Mouse (Mus musculus) lung, embryonic 15.5 days (tissue): ENCODE results near the gene March4. TPM values are rescaled to one million over a fixed set of nuclear protein-coding genes. Genes with fewer than 3 reads are reported as not detected.

Experiments used
- ATAC-seq: fragments of 200-750 bp; cut with Nextera tagmentation; 2 replicates; pipeline ENCODE4 v1.8.0; 2017; ENCODE audit warnings: moderate number of reproducible peaks, borderline replicate concordance; ENCODE audit not compliant: low FRiP score, low TSS enrichment; ENCODE audit errors: extremely low read depth
- H3K27ac ChIP-seq: fragments of 300-500 bp; sonication (generic); 2 replicates; pipeline ENCODE4 v1.5.1; 2015; ENCODE audit warnings: moderate library complexity, mild to moderate bottlenecking, inconsistent platforms
- H3K27me3 ChIP-seq: fragments of 300-500 bp; sonication (generic); 2 replicates; pipeline ENCODE4 v1.6.1; 2015; ENCODE audit warnings: inconsistent platforms
- H3K36me3 ChIP-seq: fragments of 300-500 bp; sonication (generic); 2 replicates; pipeline ENCODE4 v1.6.1; 2015; ENCODE audit warnings: inconsistent platforms
- H3K4me1 ChIP-seq: fragments of 300-500 bp; sonication (generic); 2 replicates; pipeline ENCODE4 v1.6.1; 2015; ENCODE audit warnings: inconsistent platforms
- H3K4me2 ChIP-seq: fragments of 300-500 bp; sonication (generic); 2 replicates; pipeline ENCODE4 v1.6.1; 2015; ENCODE audit warnings: inconsistent platforms, mild to moderate bottlenecking, moderate library complexity
- H3K4me3 ChIP-seq: fragments of 300-500 bp; sonication (generic); 2 replicates; pipeline ENCODE4 v1.5.1; 2015; ENCODE audit warnings: mild to moderate bottlenecking, inconsistent platforms
- H3K9ac ChIP-seq: fragments of 300-500 bp; sonication (generic); 2 replicates; pipeline ENCODE4 v1.6.1; 2015; ENCODE audit warnings: inconsistent platforms
- H3K9me3 ChIP-seq: fragments of 300-500 bp; sonication (generic); 2 replicates; pipeline ENCODE4 v1.6.1; 2016; ENCODE audit warnings: inconsistent platforms
- WGBS: fragments of 180-500 bp; shearing (Covaris S2); methylation state at CpG from one replicate; pipeline ENCODE4 v1.1.7; 2015; 5-methylcytosine and 5-hydroxymethylcytosine counted together
- polyA plus RNA-seq: library from polyadenylated mRNA; unstranded; fragments of >200 nt; fragmentation: Nextera tagmentation; extraction: Ambion mirVana; gene quantifications from 2 replicates; pipeline ENCODE4 v1.2.1, GENCODE M21; 2015

The March4 gene
- polyA plus RNA-seq, 1 experiment from 2014 or later, result 0.06 TPM

- no peaks in the 10 kb centered on the region for H3K9me3 ChIP-seq
- H3K27ac ChIP-seq, result no peak overlapping the region
- no peaks in the 10 kb centered on the region for H3K4me1 ChIP-seq
- H3K27me3 ChIP-seq, result no peaks in the 10 kb centered on the region
- WGBS, result 53% methylated on average over 14 of the region's 14 CpGs
- no peak overlapping the region for H3K4me2 ChIP-seq
- no peak overlapping the region for H3K4me3 ChIP-seq
- no peak for ATAC-seq
- H3K36me3 ChIP-seq, result no peaks in the 10 kb centered on the region
- H3K9ac ChIP-seq, result no peak overlapping the region
These were observed 130.1 kb downstream of the March4 start for GRCm38 (mm10) chr1:72406505-72407079.

GRCm38 (mm10) chr1:72401331-72402069, 135.2 kb downstream of the March4 start:
- ATAC-seq, result no peak
- no peak overlapping the region for H3K4me3 ChIP-seq
- no peak overlapping the region for H3K4me2 ChIP-seq
- H3K9ac ChIP-seq, result no peak overlapping the region
- no peaks in the 10 kb centered on the region for H3K36me3 ChIP-seq
- 0 out of 2 replicates have a peak, but pooled peaks cover 2% of the 10 kb centered on the region for H3K4me1 ChIP-seq
- H3K9me3 ChIP-seq, result no peaks in the 10 kb centered on the region
- WGBS, result 57% methylated on average over 8 of the region's 8 CpGs
- no peak overlapping the region for H3K27ac ChIP-seq
- H3K27me3 ChIP-seq, result no peaks in the 10 kb centered on the region

DNA sequence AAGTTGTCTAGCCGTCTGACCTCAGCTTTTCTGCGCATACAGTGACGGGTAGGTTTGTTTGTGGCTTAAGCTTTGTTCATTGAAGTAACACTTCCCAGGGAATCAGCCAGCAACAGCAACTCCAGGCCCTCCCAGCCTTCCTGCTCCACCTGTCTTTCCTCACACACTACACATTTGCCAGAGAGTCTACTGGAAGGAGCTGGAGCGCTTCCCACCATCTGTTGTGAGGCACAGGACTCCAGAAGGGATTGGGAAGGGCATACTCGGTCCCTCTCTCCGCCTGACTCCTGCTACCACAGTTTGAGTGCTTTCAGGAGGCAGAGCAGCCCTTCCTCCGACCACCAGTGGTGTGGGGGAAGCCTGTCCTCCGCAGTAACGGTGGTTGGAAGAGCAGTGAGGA, 136.1 kb downstream of the March4 start:
- H3K36me3 ChIP-seq, result no peaks in the 10 kb centered on the region
- no peak overlapping the region for H3K9ac ChIP-seq
- 0 out of 2 replicates have a peak, but pooled peaks cover 2% of the 10 kb centered on the region for H3K4me1 ChIP-seq
- H3K4me3 ChIP-seq, result no peak overlapping the region
- 74% methylated on average over 9 of the region's 9 CpGs for WGBS
- no peak for ATAC-seq
- H3K4me2 ChIP-seq, result no peak overlapping the region
- H3K27me3 ChIP-seq, result no peaks in the 10 kb centered on the region
- H3K27ac ChIP-seq, result no peak overlapping the region
- no peaks in the 10 kb centered on the region for H3K9me3 ChIP-seq

DNA sequence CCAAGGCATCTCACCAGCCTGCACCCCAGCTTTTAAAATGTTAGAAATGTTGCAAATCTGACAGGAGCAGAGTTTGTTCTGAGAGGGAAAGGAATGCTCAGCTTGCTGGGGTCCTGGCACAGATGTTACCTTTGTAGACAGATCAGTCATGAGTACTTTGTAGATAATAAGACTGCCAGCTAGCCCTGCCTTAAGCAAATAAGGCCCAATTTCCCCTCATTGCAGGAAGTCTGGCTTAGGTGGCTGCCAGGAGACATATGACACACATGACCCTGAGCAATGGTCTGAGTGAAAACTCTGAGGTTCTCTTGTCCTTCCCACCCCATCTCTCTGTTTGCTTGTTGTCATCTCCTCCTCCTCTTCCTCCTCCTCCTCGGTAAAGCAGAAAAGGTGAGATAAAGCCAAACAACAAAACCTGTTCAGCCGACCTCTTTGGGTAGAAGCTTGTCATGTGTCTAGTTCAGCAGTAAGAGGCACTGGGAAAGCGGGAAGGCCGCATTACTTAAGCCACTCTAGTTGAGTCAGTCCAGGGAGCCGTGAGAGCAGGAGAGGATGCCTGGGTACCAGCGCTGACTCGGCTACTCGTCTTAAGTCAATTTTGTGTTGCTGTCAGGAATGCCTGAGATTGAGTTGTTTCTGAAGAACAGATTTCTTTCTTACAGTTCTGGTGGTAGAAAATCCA, 136.9 kb downstream of the March4 start:
- ATAC-seq, result no peak
- 0 out of 2 replicates have a peak, but pooled peaks cover 2% of the 10 kb centered on the region for H3K4me1 ChIP-seq
- no peak overlapping the region for H3K4me2 ChIP-seq
- H3K27ac ChIP-seq, result no peak overlapping the region
- 55% methylated on average over 8 of the region's 8 CpGs for WGBS
- no peaks in the 10 kb centered on the region for H3K36me3 ChIP-seq
- no peaks in the 10 kb centered on the region for H3K27me3 ChIP-seq
- H3K9ac ChIP-seq, result no peak overlapping the region
- no peak overlapping the region for H3K4me3 ChIP-seq
- H3K9me3 ChIP-seq, result no peaks in the 10 kb centered on the region

DNA sequence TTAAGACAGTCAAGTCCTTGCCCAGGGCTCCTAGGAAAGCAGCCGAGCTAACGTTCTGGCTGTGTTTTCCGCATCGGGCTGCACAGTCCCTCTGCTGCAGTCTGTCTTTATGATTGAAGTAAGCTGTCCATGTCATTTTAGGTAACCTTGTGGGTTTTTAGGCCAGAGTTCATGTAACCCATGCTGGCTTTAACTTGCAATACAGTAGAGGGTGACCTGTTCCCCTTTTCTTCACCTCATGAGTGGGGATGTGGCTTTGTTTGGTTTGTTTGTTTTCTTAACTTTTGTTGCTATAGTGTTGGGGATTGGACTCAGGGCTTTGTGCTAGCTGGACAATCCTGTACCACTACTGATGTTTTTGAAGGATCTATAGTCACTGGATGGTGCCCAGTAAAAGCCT, 146.3 kb downstream of the March4 start:
- Histone ChIP-seq H3K9me3 (no peaks in the 10 kb centered on the region), H3K4me3 (no peak overlapping the region), H3K36me3 (no peaks in the 10 kb centered on the region), H3K9ac (no peak overlapping the region), H3K27ac (no peak overlapping the region), H3K27me3 (no peaks in the 10 kb centered on the region), H3K4me1 (no peaks in the 10 kb centered on the region), H3K4me2 (no peak overlapping the region)
- 73% methylated on average over 4 of the region's 4 CpGs for WGBS
- ATAC-seq, result no peak

- no peak for ATAC-seq
- H3K27ac ChIP-seq, result no peak overlapping the region
- WGBS, result 68% methylated on average over 5 of the region's 5 CpGs
- no peaks in the 10 kb centered on the region for H3K36me3 ChIP-seq
- no peak overlapping the region for H3K4me3 ChIP-seq
- H3K9ac ChIP-seq, result no peak overlapping the region
- H3K4me1 ChIP-seq, result no peaks in the 10 kb centered on the region
- no peaks in the 10 kb centered on the region for H3K9me3 ChIP-seq
- no peaks in the 10 kb centered on the region for H3K27me3 ChIP-seq
- no peak overlapping the region for H3K4me2 ChIP-seq
These were observed 153.1 kb downstream of the March4 start for GRCm38 (mm10) chr1:72383651-72384050.

- WGBS, result 65% methylated on average over 7 of the region's 7 CpGs
- 0 out of 2 replicates have a peak, but pooled peaks cover 2% of the 10 kb centered on the region for H3K4me1 ChIP-seq
- H3K27me3 ChIP-seq, result no peaks in the 10 kb centered on the region
- no peaks in the 10 kb centered on the region for H3K36me3 ChIP-seq
- H3K9ac ChIP-seq, result no peak overlapping the region
- H3K4me2 ChIP-seq, result no peak overlapping the region
- H3K9me3 ChIP-seq, result no peaks in the 10 kb centered on the region
- ATAC-seq, result no peak
- peak overlapping the region; percentile 26; the same call in 1 of the 2 replicates for H3K27ac ChIP-seq
- H3K4me3 ChIP-seq, result no peak overlapping the region
These were observed 153.7 kb downstream of the March4 start for GRCm38 (mm10) chr1:72383056-72383455.

GRCm38 (mm10) chr1:72380544-72380943, 156.2 kb downstream of the March4 start:
- Histone ChIP-seq H3K4me2 (no peak overlapping the region), H3K36me3 (no peaks in the 10 kb centered on the region), H3K27ac (no peak overlapping the region), H3K27me3 (no peaks in the 10 kb centered on the region), H3K9ac (no peak overlapping the region), H3K4me1 (0 out of 2 replicates have a peak, but pooled peaks cover 3% of the 10 kb centered on the region), H3K4me3 (no peak overlapping the region), H3K9me3 (no peaks in the 10 kb centered on the region)
- ATAC-seq, result no peak
- 98% methylated on average over 3 of the region's 3 CpGs for WGBS

GRCm38 (mm10) chr1:72379752-72380353, 156.9 kb downstream of the March4 start:
- Histone ChIP-seq H3K4me1 (0 out of 2 replicates have a peak, but pooled peaks cover 3% of the 10 kb centered on the region), H3K9ac (no peak overlapping the region), H3K4me3 (no peak overlapping the region), H3K9me3 (no peaks in the 10 kb centered on the region), H3K27ac (no peak overlapping the region), H3K27me3 (no peaks in the 10 kb centered on the region), H3K36me3 (no peaks in the 10 kb centered on the region), H3K4me2 (no peak overlapping the region)
- ATAC-seq, result no peak
- whole genome bisulfite sequencing, result 94% methylated on average over 11 of the region's 11 CpGs

DNA sequence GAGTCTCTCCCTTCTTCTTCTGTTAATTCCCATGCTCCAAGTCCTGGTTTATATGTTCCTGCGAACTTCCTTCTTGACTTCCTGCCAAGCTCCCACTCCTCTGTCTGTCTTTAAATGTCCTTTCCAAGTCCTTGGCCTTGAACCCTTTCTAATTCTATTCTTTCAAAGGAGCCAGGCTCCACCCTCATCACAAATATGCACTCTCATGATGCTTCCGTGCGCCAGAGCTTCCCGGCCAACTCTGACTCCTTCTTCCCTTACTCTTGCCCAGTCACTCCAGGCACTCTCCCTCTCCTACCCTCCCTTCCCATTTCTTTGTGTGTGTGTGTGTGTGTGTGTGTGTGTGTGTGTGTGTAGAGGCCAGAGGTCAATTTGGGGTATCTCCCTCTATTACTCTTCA, 158.6 kb downstream of the March4 start:
- Histone ChIP-seq H3K9ac (no peak overlapping the region), H3K4me1 (0 out of 2 replicates have a peak, but pooled peaks cover 3% of the 10 kb centered on the region), H3K36me3 (no peaks in the 10 kb centered on the region), H3K9me3 (no peaks in the 10 kb centered on the region), H3K4me3 (no peak overlapping the region), H3K4me2 (no peak overlapping the region), H3K27me3 (no peaks in the 10 kb centered on the region), H3K27ac (no peak overlapping the region)
- ATAC-seq, result no peak
- 53% methylated on average over 4 of the region's 4 CpGs for WGBS
